Mouse (Mus musculus): ENCODE results near the gene Foxc1. TPM values are rescaled to one million over a fixed set of nuclear protein-coding genes. Genes with fewer than 3 reads are reported as not detected.
A peak's percentile ranks its signal among the peaks of the same experiment; 100 is the strongest.

Gene Foxc1
- total RNA-seq (2021), result 1 to 10 TPM; 1.8 to 2.6 TPM
- long read RNA-seq, experiment 1, full-length matches to known transcripts, result 10 of 10 reads
- long read RNA-seq, experiment 1, partial matches to known transcripts, result 0 of 10 reads
- long read RNA-seq, experiment 1, other reads (novel, unspliced or antisense), result 0 of 10 reads
- long read RNA-seq, experiment 2, full-length matches to known transcripts, result 6 of 6 reads
- long read RNA-seq, experiment 2, partial matches to known transcripts, result 0 of 6 reads
- long read RNA-seq, experiment 2, other reads (novel, unspliced or antisense), result 0 of 6 reads

DNA sequence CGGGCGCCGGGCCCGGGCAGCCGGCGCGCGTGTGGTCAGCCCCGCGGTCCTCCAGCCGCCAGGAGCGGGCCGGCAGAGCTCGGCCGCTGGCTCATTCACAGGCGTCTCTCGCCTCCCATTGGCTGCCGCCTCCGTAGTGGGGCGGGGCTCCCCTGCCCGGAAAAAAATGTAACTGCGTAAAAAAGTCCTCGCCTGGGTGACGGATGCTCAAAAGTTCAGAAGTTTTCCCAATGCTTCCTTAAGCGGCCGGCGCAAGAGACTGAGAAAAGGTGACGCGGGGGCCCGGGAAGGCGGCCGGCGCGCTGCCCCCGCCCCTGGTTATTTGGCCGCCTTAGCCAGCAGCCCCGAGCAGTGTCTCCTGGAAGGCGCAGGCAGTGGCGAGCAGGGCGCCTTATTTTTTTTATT lies at the start of gene Foxc1:
TSS of gene Foxc1 (plus strand) at position 206 of the 405 bp plus-strand sequence.
- DNase-seq, result peak; percentile 75

DNA sequence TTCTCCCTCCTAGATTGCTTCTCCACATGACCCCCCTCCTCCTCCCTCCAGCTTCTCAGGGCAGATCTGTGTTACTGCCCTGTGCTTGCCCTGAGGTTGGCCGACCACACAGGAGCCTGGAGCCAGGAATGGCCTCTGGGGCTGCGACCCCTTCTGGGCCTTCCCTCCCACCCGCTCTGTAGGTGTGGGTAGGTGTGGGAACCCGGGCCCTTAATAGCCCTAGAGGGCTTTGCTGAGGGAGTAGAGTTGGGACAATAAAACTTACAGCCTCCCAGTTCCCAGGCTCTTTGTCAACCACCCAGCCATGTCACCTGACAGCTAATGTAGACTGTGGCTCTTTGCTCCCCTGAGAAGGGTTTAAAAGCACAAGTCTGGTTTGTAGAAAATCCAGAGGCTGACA lies 46.0 kb upstream of the Foxc1 start:
- DNase-seq, result no peak

DNA sequence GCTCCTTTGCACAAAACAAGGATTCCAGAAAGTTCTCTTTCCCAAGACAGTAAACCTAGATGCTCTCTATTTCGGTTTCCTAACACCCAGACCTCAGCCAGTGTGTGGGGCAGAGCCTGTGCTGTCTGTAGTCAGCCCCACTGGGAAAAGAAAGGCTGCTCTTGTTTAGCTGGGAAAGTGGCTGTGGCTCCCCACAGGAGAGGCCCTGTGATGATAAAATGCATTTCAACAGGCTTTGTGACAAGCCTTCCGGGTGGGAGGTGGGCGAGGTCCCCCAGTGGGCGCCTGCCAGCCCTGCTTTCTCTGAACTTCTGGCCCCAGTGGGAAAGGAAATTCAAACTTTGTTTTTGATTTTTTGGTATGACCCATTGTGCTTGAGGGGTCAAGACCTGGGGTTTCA lies 45.4 kb upstream of the Foxc1 start:
- DNase-seq, result no peak

DNA sequence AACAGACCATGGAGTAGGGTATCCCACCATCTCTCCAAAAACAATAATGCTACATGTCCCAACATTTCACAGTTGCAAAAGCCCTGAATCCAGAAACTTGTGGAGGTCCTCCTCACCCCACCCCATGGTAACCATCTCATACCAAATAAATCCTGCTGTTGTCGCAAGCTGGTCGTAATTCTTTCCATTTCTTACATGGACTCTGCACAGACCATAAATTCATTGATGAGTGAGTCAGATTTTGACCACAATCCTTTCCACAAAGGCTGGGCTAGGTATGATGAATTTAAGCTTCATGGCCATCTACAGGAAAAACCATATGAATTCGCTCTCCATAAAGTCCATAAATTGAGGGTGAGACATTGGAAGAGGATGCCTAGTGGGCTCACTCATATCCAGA lies 42.0 kb upstream of the Foxc1 start:
- DNase-seq, result no peak

DNA sequence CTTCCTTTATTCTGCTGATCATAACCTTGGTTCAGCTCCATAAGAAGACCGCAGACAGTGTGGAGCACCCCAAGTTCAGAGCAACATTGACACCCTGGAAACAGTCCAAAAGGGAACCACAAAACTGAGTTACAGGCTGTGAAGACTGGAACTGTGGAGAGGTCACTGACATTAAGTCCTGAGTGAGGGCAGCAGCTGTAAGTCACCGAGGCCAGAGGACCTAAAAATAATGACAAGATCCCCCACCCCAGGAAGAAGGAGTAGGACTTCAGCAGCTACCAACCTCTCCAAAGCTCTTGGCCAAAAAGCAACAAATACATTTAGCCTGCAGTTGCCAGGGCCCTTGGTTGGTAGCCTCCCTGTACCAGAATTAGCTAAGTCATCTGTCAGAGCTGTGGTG lies 40.9 kb upstream of the Foxc1 start:
- no peak for DNase-seq

DNA sequence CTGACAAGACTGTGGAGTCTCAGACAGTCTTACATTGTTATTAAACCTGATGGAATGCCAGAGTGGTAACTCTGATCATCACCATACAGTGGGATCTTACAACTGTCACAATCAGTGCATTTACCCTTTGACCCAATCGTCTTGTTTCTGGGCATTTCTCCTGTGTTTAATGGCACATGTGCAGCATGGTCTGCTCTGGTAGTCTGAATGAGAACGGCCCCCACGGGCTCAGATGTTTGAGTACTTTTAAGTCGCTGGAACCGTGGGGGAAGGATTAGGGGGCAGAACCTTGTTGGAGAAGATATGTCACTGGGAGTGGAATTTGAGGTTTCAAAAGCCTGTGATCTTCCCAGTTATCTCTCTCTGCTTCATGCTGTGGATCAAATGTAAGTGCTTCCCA lies 33.6 kb upstream of the Foxc1 start:
- no peak for DNase-seq

DNA sequence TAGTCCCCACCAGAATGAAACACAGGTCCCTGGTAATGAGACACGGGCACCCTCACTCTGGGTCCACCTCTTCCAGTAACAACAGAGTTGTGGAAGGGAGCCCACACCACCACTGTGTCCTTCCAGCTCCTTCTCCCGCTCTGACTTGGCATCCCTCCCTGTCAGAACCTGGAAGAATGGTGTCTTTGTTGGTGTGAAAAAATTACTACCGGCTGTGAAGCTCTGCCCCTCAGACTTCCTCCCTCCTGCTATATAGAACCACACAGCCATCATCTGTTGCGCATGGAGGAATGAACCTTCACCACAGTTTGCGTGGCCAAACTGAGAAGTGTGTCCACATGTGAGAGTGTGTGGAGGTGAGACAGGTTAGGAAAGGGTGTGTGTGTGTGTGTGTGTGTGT lies 30.7 kb upstream of the Foxc1 start:
- no peak for DNase-seq

DNA sequence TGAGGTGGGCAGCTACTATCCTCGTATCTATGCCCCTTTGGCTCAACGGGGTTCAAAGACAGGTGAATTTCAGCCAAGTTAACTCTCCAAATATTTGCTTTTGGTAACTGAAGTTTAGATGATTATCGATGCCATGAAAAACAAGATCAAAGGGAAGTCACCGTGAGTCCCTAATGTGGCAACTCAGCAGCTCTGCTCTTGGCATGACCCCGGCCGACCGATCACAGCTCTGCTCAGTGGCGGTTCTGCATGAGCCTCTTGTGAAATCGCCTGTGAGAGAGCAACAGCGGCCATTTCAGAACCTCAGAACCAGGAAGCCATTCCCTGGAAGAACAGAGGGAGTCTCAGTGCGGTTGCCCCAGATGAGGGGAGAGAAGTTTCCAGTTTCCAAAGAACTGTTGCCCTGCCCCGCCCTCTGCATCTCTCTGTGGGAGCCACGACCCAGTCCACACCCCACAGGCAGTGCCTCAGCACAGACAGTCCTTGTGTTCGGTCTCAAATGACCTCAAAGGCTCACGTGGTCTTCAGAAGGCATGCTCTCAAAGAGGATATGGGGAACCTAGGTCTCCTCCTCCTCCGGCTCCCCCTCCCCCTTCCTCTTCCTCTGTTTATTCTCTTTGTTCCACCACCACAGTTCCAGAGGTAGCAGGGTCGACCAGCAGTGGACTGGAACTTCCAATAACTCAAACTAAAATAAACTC lies 27.0 kb upstream of the Foxc1 start:
- no peak for DNase-seq

DNA sequence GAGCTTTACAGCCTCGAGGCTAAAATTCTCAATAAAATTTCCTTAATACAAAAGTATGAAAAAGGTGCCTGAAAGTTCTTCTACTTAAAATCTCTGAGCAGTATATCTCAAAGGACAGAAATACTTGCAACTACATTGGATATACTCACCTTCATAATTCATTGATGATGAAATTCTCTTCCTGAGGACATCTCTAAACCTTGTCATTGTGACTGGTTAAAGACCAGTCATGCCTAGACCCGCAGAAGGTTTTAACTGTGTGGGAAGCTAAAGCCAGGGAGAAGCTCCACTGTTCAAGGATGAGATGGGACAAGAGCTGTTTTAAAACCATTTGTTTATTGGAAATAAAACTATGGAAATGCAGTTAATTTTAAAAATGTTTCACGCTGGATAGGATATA lies 26.1 kb upstream of the Foxc1 start:
- no peak for DNase-seq

DNA sequence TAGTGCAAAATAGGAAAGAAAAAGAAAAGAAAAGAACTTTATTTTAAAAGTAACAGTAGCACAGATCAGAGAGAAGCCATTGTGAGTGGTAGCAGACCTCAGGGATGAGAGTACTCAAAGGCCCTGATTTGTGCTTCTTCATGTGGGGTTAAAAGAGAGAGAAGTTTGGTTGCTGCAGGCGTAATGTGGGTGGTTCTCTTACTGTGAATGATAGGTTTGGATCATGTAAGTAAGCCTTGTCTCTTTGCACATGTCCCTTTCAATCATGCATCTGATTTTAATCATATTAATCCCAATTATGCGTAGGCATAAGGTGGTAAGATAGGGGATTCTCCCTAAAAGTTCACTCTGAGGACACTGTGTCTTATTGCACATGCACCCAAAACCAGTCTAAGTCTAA lies 24.4 kb upstream of the Foxc1 start:
- no peak for DNase-seq

DNA sequence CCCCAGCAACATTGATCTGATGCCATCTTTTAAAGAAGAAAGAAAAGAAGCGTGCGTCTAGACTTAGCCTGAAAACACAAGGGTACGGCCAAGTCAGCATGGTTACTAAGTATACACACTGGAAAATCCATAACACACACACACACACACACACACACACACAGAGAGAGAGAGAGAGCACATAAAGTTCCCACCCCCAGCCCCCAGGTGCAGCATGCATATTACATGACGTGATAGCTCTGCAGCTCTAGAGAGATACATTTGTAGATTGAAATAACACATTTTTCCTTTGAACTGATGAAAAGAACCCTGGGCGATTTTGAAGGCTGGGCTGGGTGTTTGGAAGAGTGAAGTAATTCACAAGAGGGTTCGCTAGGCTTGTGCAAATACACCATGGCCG lies 21.7 kb upstream of the Foxc1 start:
- DNase-seq, result no peak

DNA sequence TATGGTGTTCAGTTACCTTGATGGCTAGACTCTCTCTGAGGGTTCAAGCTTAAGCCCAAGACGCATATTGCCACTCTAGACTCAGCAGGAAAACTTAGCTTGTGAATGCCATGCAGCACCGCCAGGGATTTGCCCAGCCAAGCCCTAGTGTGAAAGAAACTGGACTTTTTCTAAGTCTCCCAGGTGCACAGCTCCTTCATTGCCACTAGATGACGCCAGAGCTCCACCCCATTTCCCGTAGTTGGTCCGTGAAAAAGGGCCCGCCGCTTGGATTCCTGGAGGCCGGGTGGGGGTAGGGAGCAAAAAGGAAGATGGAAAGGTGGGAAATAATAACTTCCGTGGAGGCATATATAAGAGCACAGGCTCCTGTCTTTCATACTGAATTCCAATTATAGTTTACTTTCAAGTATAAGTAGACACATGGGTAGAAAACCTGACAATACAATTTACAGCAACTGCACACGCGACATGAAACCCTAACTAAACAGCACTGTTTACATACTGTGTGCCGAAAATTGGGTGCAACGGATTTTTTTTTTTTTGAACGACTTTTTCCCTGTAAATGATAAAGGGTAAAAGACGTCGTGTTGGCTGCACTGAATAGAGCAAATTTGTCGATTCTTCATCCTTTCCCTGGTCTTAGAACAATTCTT lies 13.8 kb upstream of the Foxc1 start:
- peak; percentile 59 for DNase-seq

DNA sequence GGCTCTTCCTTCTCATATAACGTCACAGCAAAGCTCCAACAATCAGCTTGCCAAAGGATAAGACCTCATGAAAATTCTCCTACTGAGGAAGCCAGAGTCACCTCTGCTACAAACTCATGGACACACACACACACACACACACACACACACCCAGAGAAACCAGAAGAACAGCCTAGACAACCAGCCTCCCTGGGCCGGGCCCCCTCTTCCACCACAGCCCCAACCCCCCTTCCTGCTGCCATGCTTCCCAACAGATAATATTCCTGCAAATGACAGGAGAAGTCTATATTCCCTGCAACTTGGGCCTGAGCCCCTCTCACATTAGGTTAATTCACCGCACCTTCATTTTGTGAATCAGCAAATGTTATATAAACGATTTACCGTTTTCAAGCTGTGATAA lies 13.3 kb upstream of the Foxc1 start:
- no peak for DNase-seq

DNA sequence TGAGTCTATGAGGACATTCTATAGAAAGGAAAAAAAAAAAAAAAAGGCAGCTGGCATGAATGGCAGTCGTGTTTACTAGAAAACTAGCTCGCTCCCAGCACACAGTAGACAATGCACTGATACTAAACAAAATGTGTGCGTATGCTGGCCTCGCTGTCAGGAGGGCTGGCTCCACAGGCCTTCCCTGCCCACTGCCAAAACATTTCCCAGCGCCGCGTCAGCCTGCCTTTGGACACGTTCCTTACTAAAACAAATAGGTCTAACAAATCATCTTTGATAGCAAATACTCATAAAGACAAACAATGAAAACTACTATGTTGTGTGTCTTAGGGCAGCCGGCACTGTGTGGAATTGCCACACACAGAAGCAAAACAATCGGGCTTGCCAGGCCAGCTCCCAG lies 9.1 kb upstream of the Foxc1 start:
- DNase-seq, result no peak

DNA sequence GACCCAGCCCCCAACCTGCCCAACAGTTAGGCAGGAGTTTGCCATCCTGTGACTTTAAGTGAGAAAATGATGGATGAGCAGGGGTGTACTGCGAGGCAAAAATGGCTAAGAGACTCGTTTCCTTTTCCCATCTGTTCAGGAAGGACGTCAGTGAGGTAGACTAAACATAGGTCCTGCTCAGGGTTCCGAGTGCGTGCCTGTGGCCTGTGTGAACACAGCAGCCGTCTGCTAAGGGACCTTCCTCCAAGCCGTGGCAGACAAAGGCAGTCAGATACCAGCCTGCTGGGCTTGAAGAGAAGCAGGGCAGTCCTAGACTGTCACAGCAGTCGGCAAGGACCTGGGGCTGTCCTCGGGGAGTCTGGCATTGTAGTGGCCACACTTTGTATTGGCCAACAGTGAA lies 8.4 kb upstream of the Foxc1 start:
- DNase-seq, result no peak

DNA sequence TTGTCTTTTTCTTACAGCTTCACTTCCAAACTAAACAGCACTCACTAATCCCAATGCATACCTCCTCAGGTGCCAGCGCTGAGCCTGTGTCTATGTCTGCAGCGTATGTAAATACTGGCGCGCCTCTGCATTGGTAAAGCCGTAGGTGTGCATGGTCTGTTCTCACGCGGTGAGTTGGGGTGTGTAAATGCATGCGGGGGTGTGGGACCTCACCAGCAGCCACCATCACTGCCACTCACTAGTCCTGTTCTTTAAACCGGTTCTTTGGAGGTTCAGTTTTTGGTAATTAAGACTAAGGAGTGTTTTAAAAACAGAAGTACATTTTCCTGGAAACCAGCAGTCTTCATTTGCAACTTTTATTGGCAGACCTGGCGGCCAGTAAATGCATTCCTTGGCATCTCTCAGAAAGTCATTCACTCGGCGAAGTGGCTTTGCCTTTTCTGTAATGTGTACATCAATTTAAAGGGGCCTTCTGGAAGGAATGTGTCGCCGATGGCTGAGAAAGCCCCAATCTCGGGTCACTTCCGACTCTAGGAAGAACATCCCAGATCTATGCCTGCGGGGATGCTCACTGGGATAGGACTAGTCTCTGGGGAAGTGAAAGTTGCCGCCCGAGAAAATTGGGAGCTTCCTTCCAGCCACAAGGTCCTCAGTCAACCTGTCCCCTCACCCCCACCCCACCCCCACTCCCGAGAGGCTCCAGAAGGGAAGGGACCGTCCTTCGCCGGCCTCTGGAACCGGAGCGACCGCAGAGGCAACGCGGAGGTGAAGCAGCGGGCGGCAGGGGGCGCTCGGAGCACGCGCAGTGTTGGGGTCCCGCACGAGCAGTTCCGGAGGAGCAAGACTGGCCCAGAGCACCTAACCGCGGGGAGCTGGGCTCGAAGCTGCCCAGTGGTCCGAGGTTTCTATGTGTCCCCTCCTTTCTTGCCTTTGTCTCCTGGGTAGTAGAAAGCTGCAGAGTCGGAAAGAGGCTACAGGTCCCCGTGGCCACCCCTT lies 5.6 kb upstream of the Foxc1 start:
- DNase-seq, result peak; percentile 94

DNA sequence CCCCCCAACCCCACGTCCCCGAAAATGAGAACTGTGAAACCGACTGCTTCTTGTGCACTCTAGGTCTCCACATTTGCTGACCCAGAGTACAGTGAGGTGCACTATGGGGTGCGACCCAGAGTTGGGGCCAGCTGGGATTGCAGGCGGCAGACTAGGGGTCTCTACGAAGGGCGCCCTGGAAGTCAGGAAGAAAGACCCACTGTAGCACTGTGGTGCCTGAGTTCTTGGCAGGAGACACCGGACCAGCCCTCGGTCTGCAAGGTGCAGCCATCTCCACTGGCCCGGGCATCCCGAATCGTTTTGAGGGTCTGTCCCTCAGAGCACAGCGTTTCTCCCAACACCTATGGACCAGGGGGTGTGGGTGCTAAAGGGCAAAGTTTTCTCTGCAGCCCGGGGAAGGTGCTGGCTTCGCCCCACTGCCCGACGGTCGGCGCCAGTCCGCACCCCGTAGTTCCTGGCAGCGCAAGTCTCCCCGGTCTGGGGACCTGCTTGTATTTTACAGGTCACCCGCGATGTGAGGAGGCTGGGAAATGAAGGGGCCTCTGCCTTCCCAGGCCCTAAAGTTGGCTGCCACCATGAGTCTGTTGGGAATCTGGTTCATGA lies 4.6 kb upstream of the Foxc1 start:
- no peak for DNase-seq

DNA sequence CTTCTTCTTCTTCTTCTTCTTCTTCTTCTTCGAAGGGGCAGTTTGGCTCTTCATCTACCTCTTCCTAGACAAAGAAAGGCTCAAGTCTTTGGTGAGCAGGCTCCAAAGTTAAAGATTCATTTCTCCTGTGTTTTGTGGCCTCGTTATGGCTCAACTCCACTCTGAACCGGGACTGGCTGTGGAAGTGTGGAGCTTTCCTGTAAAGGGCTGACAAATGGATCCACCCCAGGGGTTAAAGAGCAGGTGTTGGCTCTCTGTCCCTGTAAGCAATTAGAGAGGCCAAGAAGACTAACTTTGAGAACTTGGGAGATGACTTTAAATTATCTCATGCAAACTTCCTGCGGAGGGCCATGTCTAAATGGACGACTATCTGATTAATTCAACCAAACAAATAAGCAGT lies 4.0 kb upstream of the Foxc1 start:
- no peak for DNase-seq

DNA sequence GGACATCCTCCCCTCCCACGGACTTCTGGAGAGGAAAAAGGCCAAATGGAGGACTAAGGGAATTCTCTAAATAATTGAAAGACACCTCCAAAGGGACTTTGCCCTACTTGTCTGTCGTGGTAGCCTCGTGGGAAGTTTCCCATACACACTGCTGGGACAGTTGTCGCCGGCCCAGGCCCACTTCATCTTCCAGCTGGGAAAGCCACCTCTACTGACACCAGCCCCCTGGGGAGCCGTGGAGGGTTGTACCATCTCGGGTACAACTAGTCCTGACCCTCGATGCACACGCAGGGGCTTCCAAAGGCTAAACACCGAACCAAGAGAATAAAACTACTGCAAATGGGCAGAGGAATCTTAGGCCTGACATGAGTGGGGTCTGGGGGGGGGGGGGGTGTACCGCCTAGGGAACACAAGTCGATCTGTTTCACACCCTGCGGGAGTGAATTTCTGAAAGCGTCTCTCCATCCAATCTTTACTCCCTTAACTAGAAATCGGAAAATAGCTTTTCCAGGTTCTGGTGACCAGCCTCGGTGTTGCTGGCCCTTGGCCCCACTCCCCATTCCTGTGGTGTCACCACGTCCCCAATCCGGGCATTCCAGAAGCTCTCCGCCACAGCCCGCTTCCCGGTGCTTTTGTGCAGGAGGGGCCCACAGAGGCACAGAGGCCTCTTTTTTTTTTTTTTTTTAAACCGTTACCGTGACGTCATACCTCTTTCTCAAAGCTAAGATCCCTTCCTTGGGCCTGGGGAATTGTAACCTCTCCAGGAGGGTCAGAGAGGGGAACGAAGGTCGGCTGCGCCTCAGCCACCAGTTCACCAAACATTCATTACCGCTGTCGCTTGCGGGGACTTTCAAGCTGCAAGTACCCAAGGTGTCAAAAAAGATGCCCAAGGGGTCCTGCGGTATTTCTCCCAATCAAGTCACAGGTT lies 3.0 kb upstream of the Foxc1 start:
- DNase-seq, result no peak

DNA sequence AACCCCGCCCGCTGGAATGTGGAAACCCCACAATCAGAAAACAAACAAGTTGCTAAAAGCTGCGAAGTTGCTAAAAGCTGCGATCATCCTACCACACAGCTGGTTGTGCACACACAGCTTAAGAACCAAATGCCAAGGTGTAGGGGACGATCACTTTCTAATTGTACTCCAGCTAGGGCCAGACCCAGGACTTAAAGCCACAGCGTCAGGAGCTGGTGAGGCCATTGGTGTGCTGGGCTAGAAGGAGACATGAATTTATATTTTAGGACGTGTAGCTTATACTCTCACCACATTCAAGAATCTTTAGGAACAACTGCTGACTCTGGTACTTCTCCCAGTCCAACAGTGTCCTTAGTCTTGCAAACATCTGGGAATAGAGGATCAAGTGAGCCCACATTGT lies 1.9 kb upstream of the Foxc1 start:
- DNase-seq, result no peak

All from gastrocnemius, postnatal 10 days (tissue).